Mouse (Mus musculus): ENCODE data around the gene Csf1.

Csf1 gene

DNA sequence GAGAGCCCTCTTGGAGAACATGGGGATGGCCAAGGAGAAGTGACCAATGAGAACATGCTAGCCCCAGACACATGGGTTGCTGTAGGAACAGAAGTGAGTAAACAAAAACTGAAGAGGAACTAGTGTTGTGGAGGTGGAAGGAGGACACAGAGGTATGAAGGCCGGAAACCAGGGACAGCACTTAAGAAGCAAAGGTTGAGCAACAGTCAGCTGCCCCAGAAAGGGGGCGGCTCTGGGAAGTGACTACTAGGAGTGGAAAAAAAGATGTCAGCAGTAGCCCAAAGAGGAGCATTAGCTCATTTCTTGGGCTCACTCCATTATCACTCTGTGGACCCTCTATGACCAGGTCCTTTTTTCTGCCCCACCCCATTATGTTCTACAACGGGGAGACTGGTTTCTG is 23.0 kb upstream of the Csf1 start:
- DNase-seq (ENCODE audit: low read depth, low spot score) = no peak

DNA sequence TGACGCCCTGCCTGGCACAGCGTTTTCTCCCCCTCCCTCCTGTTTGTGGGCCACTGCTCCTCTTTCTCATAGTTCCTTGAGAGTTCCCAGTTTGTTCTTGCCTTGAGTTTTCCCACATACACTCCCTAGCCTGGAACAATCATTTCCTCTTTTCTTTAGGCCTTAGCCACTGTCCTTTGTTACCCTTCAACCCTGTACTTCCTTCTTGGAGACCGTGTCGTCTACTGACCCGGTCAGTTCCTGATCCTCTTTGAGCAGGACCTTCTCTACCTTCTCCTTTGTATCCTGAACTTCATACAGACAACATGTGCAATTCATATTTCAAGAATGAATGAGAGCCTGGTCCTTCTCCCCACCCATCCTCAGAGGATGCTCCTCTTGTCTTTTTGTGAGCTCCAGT is 21.0 kb upstream of the Csf1 start:
- no peak for DNase-seq (ENCODE audit: low read depth, low spot score)

DNA sequence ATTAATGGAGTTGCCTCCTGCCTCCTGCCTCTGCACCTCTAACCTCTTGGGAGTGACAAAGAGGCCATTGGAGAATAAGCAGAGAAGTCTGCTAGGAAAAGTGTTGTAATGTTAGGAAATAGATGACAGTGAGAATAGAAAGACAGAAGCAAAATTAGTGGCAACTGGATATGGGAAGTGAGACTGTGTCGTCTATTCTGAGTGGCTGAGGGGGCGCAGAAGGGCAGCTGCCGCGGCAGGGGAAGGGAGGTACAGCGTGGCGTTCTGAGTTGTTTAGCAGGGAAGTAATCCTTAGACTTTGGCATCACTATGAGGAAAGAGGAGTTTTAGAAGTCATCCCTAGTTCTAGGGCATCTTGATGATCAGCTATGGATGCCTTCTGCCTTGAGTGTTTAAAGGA is 17.7 kb upstream of the Csf1 start:
- no peak for DNase-seq (ENCODE audit: low read depth, low spot score)

DNA sequence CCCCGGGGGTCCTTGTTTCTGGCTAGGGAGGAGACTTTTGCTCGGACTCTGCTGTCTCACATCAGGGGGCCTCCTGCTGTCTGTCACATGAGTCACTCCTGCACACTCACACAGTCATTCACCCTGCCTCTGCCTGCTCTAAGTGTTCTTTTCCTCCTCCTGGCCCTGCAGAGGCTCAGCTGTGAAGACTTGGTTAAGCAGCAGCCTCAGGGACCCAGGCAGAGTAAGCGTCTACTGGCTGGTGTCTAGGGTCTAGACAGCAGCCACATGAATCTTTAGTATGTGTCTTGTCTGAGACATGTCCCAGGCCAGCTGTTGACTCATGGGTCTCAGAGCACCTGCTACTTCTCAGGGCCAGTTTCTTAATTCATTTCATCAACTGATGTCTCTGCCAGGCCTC is 16.0 kb upstream of the Csf1 start:
- no peak for DNase-seq (ENCODE audit: low read depth, low spot score)

DNA sequence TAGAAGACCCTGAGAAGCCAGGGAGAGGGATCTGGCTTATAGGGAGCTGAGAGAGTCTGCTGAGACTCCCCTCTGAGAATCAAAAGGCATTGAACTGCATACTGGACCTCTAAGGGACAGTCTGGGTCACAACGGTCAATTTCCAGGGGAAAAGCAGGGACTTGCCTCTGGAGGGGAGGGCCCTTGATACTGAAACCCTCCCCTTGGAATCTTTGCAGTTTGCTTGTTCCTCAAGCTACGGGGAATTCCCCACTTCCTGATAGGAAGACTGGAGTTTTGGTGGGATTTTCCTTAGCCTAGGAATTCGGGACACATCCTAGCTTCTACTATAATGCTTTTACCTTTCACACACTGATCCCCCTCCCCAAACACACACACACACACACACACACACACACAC is 15.5 kb upstream of the Csf1 start:
- DNase-seq (ENCODE audit: low read depth, low spot score) = no peak

DNA sequence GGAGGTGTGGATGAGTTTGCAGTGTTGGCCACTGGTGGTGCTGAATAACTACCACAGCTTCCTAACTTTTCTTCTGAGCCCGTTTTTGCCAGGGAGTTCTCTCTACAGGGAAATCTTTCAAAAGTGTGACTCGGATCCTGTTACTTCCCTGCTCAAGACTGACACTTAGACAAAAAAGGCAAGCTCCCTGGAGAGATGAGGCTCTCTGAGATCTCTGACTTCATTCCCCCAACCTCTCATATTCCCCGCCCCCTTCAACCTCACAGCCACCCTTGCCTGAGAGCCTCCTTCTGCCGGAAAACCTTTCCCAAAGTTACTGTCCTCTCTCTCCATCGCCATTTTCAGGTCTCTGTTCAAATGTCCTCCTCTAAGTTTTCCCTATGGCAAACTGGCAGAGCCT is 14.8 kb upstream of the Csf1 start:
- no peak for DNase-seq (ENCODE audit: low read depth, low spot score)

DNA sequence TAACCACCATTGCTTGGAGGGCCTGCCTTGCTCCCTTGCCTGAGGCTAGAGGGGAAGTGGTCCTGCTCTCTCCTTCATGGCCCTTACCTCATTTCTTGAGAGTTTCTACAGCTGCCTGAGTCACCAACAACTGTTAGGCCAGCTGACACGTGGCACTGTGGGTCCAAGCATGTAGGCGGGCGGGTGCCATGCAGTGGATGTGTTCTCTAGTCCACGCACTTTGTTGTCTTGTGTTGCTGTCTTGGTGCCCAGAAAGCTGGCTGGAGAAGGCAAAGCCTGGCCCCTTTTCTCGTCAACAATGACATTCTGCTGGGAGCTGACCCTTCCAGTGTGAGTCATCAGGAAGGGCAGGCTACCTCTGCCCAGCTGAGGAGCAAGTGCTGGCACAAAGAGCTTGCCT is 12.6 kb upstream of the Csf1 start:
- no peak for DNase-seq (ENCODE audit: low read depth, low spot score)

DNA sequence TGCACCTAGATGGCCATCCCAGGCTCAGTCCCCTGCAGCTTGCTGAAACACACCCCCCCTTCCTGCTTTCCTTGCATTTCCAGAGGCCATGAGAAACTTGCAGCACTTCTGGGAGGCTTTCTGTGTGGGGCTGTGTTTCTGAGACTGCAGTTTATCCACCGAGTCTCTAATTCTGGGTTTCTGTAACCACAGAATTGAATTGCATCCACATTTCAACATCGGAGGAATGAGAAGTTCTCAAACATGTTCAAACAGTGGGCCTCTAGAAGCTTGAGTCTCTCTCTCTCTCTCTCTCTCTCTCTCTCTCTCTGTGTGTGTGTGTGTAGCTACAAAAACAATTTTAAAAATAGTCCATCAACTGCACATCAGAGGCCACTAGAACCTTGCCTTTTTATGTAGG is 9.4 kb upstream of the Csf1 start:
- no peak for DNase-seq (ENCODE audit: low read depth, low spot score)

DNA sequence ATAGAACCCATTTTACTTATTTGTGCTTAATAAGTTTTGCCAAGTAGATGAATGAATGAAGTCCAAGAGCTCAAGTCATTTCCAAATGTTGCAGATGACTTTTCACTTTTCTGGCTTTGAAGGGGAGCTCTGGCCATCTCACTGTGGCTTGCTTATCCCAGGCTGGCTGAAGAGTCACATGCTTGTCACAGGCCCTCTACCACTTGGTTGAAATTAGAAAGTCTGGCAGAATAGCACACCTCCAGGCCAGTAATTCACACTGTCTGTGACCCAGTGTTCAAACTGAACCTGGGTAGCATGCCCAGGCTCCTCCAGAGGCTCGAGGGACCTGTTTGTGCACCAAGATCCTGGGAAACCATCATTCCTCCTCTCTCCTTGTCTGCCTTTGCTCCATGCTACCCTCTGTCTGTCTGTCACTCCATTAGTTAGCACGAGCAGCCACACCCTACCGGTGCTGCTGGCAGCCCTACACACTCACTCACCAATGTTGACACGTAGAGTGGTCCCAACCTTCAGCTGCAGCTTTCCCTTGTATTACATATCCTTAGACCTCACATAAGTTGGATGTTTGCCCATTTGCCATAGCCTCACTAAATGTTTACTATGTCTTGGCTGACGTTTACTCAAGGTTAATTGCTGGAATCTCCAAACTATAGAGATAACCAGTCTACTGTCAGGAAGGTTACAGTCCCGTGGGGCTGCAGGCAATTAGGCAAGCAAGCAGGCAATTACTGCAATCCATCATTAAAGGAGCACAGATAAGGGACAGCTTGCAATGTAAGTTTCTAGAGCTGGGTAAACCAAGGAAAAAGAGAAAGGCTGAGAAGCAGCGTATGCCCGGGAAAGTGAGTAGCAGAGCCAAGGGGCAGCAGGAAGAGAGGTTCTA is 8.1 kb upstream of the Csf1 start:
- no peak for DNase-seq (ENCODE audit: low read depth, low spot score)

DNA sequence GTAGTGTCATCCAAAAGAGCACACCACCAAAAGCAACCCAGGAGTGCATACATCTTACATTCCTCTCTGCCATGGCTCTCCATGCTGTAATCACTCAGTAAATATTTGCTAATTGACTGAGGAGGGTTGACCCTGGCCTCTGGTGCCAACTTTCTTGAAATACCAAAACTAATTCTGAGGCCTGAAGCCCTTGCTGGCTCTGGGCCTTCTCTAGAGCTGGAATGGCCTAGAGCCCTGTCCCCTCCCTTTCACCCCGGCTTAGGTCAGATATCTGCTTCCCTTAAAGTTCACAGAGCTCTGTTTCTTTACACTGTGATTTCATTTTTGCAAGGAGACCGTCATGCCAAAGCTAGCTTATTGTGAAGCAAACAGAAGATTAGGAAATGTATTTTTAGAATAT is 6.5 kb upstream of the Csf1 start:
- DNase-seq (ENCODE audit: low read depth, low spot score) = no peak

DNA sequence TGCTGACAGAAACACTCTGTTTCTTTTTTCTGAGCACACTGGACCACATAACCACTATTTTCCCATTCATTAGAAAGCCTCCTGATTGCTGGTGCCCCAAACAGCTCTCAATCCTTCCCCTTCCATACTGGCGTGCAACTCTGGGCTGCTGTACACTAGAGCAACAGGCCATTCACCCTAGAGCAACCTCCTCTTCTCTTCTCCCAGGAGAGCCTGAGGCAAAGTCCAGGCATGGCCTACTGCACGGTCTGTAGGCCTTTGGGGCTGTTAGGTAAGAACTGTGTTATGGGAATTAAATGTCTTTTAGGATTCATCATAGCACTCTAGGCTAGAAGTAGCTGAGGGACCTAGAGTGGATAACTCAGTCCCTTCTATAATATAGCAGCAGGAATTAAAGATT is 5.7 kb upstream of the Csf1 start:
- no peak for DNase-seq (ENCODE audit: low read depth, low spot score)

DNA sequence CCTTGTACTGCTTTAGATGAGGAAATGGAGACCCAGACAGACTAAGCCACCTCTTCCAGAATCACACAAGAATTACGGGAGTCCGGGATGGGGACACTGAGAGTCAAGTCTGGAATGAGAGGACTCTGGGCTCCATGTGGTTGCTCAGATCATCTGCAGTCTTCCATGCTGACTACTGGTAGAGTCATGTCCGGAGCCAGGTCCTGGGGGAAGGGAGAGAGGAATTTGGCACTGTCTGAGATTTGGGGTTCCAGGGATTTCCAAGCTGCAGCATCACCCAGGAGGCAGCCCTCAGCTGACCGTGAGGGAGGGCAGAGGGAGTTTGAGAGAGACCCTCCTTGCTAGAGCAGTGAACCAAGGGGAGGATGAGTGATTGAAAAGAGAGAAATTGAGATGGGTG is 3.3 kb upstream of the Csf1 start:
- DNase-seq (ENCODE audit: low read depth, low spot score) = no peak

DNA sequence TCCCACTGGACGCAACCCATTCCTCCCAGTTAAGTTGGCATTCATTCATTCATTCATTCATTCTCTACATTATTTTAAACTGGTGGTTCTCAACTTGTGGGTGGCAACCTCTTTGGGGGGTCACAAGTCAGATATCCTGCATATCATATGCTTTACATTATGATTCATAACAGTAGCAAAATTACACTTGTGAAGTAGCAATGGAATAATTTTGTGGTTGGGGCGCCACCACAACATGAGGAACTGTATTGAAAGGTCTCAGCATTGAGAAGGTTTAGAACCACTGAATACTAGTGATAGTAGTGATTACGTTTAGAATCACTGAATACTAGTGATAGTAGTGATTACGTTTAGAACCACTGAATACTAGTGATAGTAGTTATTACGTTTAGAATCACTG is 1.2 kb upstream of the Csf1 start:
- no peak for DNase-seq (ENCODE audit: low read depth, low spot score)

DNA sequence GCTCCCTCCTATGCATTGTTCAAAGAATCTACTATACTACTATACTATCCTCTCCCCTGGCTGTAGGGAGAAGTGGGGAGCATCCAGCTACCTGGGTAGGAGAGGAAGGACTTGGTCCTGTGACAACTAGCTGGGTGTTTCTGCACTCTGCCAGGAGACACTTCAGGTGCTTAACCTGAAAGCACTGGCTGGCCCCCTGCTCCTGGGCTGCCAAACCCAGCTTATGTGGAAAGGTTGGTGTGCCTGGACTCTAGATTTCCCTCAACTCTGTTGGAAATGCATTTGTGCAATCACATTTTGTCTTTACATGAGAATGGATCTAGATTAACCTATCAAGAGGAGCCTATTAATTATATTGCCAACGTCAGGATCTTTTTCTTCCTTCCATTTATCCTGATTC is 502 bp upstream of the Csf1 start:
- DNase-seq (ENCODE audit: low read depth, low spot score) = no peak

DNA sequence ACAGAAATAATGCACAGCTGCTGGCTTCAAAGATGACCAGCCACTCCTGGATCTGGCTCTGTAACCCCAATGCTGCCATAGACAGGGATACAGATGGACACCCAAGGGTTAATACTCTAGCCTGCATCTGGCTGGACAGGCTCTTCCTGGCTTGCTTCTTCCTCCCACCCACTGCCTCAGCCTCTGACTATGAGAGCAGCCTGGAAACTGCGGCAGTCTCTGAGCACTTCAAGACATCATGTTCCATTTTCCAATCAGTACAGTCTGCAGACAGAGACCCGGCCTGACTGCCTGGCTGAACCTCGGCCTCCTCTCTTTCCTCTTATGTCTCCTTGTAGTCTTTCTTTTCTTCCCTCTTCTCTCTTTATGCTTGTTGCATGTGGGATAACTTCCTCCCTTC is 1.6 kb downstream of the Csf1 start:
- DNase-seq (ENCODE audit: low read depth, low spot score) = no peak

DNA sequence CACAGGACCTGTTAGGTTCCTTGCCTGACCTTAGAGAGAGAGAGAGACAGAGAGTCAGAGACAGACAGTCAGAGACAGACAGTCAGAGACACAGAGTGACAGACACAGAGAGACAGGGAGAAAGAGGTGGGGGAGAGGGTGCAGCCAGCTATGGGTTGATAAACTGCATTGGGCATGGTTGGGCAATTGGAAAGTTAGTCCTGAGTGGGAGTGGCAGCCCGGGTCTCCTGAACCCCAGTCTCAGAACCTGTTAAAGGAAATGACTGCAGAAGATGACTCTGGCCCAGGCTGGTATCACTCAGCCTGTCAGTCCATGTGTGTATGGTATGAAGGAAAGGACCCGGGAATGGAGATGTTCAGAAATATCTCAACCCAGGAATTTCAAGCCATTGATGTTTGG is 2.1 kb downstream of the Csf1 start:
- no peak for DNase-seq (ENCODE audit: low read depth, low spot score)

DNA sequence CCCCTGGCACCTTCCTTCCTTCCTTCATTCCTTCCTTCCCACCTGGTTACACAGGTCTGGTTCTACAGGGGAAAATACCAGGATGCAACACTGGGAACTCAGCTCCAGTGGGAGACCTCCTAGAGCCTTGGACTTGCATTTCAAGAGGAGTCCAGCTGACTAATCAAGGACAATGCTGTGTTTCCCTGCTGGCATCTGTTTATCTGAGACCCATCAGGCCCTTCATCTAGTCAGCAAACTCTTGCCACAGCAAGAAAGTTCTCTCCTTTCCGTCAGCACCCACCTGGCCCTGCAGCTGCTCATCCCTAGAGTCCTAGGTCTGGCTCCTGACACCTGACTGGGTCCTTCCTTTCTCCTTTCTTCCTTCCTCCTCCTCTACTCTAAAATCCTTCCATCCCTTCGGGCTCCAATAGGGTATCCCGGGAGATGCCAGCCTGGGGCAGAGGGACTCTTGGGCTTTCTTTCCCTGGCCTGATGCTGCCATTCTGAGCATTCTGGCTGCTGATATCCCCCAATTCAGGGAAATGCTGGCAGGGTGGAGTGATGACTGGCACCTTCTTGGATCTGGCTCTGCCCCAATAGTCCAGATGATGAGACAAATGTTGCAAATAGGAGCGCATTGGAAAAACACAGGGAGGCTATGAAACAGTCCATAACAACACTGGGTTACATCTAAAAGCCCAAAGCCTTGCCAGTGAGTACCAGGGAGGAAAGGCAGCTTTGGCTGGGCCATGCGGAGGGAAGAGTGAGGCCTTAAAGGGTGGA is 2.7 kb downstream of the Csf1 start:
- DNase-seq (ENCODE audit: low read depth, low spot score) = peak; percentile 39

DNA sequence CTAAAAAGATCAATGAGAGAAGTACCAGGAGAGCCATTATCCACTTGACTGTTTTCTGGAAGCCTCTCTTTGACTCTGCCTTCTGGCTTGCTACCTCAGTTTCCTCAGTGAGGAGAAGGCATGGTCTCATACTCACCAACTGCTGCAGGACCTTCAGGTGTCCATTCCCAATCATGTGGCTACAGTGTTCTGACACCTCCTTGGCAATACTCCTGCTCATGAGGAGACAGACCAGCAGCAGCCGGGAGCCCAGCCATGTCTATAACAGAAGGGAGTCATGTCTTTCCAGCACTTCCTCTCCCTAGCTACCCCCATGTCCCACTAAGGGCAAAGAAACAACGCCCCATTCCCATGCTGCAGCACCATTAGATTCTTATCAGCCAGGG is 3.8 kb downstream of the Csf1 start:
- no peak for DNase-seq (ENCODE audit: low read depth, low spot score)

DNA sequence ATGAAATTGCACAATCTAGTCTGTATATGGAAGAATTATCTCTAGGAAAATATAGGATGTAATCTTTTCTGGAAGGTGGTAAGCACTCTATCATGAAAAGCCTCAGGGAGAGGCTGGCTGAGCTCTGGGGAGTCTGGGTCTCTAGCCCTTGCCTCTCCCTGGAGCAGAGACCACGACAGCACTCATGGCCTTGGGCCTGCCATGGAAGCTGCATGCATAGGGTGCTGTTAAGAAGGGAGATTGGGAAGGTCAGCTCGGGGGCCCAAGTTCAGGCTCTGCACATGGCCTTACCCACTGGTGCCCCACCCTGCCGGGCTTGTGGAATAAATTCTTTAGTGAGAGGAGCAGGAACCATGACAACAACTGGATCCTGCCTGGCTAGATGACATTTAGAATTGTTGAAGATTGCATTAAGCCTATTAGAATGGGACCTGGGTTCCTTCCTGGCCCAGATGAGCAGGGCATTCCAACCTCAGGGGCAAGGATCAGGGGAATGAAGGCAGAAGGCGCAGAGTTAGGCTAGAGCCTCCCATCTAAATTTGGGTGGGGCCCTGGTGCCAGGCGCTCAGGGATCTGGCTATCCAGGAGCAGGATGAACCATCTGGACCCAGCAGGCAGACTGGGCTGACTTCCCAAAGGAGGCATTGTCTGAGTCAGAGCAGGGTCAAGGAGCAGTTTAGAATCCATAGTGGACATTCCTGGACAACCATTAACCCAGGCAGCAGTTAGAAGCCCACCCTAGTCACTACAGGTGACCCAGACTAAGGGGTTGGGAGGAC is 4.4 kb downstream of the Csf1 start:
- no peak for DNase-seq (ENCODE audit: low read depth, low spot score)

DNA sequence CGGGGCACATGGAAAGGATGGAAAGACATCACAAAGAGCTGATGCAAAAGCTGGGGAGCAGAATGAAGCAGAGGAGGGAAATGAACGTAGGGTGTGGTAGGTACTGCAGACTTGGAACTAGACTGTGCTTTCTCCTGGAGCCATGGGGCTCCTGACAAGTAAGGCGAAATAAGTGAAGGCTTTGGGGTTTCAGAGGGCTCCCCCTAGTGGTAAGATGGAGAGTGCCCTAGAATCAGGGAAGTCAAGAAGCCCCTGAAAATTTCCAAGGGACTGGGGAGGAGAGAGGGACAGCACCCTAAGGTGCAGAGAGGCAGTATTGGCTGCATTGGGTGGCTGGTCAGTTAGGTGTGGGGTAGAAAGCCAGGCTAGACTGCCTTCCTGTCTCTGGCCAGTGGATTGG is 5.6 kb downstream of the Csf1 start:
- DNase-seq (ENCODE audit: low read depth, low spot score) = no peak

DNA sequence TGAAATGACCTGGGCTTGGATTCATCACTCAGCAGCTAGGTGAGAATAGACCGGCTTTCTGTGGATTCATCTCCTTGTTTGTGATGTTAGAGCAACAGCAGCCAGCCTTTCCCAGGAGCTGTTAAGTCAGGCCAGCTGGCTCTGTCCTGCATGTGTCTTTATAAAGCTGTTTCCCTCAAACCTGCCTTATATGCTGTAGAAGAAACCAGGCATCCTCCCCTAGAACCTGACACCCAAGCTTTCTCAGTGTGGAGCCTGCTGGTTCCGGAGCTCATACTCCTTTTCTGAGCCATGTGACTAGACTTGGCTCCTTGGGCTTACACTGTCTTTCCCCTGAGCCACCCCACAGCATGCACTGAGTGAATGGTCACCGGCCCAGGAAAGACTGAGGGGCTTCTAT is 8.7 kb downstream of the Csf1 start:
- DNase-seq (ENCODE audit: low read depth, low spot score) = no peak

DNA sequence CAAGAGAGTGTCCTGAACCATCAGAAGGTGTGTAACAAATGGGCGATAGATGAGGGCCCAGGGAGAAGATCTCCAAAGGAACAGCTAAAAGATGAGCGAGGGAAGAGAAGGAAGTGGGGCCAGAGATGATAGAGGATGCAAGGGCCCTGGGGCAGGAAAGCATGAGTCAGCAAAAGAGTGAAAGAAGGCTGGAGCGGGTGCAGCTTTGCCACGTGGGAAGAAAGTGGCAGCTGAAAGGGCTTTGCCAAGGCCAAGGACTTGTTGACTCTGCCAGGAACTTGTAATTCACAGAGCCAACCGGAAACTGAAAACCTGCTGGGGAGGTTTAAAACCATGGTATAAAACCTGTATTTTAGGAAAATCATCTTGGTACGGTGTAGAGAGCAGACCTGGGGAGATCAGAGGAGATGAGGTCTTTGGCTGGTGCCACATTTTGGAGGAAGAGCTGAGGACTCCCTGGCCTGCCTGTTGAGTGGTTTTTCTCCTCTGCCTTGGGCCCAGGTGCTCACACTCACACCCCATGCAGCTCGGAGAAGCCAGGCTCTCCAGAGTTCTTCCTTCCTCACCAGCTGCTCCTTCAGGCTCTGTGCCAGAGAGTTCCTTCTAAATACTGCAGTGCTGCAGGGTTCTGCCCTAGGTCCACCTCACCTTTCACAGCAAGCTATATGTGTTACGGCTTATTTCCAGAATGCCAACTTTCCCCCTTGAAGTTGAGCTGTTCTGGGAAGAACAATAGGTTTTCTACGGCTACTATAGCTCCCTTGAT is 9.3 kb downstream of the Csf1 start:
- no peak for DNase-seq (ENCODE audit: low read depth, low spot score)

Data from brain, embryonic 18.5 days (tissue).